Mouse (Mus musculus): ENCODE results near the gene Clpp. TPM values are rescaled to one million over a fixed set of nuclear protein-coding genes. Genes with fewer than 3 reads are reported as not detected.
A peak's percentile ranks its signal among the peaks of the same experiment; 100 is the strongest.

The Clpp gene
- total and polyA plus RNA-seq, 3 experiments: 72.1 to 155 (median 84.9) TPM

DNA sequence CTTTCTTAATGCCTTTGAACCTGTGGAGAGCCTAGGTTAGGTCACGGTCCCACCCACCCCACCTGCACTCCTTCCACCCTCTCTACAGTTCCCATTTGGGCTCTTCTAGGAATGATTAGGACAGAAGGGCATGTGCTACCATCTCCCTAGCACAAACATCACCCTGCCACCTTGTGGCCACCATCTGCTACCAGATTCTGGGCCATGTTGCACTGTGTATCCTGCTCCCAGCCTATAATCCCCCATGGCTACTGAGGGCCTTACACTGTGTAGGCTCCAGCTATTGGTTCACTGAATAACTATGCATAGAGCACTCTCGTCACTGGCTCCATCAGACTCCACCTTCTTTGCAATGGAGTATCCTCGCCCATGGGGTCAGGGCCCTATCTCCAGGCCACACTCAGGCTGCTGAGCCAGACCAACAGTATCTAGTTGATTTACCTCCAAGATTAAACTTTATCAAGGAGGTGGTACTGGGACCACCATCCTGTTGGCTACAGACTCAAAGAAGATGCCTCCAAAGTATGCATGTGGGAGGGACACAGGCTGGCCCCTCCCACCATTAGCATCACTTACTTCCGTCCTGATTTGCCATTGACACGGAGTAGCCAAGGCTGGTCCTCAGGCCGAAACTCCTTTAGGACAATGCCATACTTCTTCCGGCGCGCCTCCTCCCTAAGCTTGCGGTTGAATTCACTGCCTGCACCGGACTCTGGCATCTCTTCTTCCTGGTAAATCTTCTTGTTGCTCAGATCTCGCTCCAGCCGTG, 17.2 kb downstream of the Clpp start:
- TF ChIP-seq POLR2A (IDR thresholded peaks at IDR 0.05; ENCODE audit: insufficient read depth, low read depth, low read length) (no peak), EP300 (IDR thresholded peaks at IDR 0.05; ENCODE audit: insufficient read depth, low read depth, low read length) (no peak), CTCF (IDR thresholded peaks at IDR 0.05) (peak; percentile 36)
- H3K27ac ChIP-seq: no peak overlapping the region
- no peak for DNase-seq
- H3K4me1 ChIP-seq (ENCODE audit: control insufficient read depth, insufficient read depth, low read length): peaks cover 3% of the 10 kb centered on the region; the same call in 1 of the 2 replicates
- no peaks in the 10 kb centered on the region for H3K79me2 ChIP-seq (replicated peaks; ENCODE audit: control insufficient read depth, insufficient read depth, low read length)
- WGBS: 92% methylated on average over 13 of the region's 13 CpGs
- intact Hi-C loops (cut with DNase I): loop anchor here (10.0 kb wide), 1 partner anchor 393 kb away; the partner anchor contains the start of gene Rpl36
- H3K36me3 ChIP-seq (ENCODE audit: control insufficient read depth, insufficient read depth, low read length): no peaks in the 10 kb centered on the region
- no peak overlapping the region for H3K4me3 ChIP-seq
- H3K9ac ChIP-seq (ENCODE audit: low read depth, low read length): no peak overlapping the region
- H3K27me3 ChIP-seq (ENCODE audit: control insufficient read depth, insufficient read depth, low read length): no peaks in the 10 kb centered on the region

DNA sequence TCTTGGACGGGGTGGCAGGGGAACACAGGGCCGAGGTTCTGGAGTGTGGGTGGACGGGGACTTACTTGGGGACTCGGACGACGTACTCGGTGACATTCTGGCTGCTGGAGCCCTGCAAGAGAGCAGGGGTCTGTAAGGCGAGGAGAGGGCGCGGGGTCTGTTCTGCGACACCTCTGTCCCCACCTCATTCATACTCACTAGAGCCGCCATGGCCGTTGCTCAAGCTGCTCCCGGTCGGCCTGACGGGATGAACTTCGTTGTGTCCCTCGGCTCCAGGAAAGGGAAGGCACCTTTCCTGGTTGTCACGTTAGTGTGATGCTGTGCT, 20.8 kb downstream of the Clpp start:
- H3K79me2 ChIP-seq (replicated peaks; ENCODE audit: control insufficient read depth, insufficient read depth, low read length): no peaks in the 10 kb centered on the region
- H3K4me1 ChIP-seq (ENCODE audit: control insufficient read depth, insufficient read depth, low read length): peaks cover 3% of the 10 kb centered on the region; the same call in 1 of the 2 replicates
- no peaks in the 10 kb centered on the region for H3K36me3 ChIP-seq (ENCODE audit: control insufficient read depth, insufficient read depth, low read length)
- H3K27ac ChIP-seq: peak overlapping the region; percentile 79
- WGBS: under 1% methylated on average over 19 of the region's 19 CpGs
- peak overlapping the region; percentile 76 for H3K9ac ChIP-seq (ENCODE audit: low read depth, low read length)
- no peak for DNase-seq
- TF ChIP-seq POLR2A (IDR thresholded peaks at IDR 0.05; ENCODE audit: insufficient read depth, low read depth, low read length) (no peak), EP300 (IDR thresholded peaks at IDR 0.05; ENCODE audit: insufficient read depth, low read depth, low read length) (no peak), CTCF (IDR thresholded peaks at IDR 0.05) (no peak)
- intact Hi-C loops (cut with DNase I): loop anchor here (1.0 kb wide), 2 partner anchors 20 to 21 kb away; partner anchors contain the start of genes Clpp and Khsrp
- no peaks in the 10 kb centered on the region for H3K27me3 ChIP-seq (ENCODE audit: control insufficient read depth, insufficient read depth, low read length)
- H3K4me3 ChIP-seq: peak overlapping the region; percentile 73

DNA sequence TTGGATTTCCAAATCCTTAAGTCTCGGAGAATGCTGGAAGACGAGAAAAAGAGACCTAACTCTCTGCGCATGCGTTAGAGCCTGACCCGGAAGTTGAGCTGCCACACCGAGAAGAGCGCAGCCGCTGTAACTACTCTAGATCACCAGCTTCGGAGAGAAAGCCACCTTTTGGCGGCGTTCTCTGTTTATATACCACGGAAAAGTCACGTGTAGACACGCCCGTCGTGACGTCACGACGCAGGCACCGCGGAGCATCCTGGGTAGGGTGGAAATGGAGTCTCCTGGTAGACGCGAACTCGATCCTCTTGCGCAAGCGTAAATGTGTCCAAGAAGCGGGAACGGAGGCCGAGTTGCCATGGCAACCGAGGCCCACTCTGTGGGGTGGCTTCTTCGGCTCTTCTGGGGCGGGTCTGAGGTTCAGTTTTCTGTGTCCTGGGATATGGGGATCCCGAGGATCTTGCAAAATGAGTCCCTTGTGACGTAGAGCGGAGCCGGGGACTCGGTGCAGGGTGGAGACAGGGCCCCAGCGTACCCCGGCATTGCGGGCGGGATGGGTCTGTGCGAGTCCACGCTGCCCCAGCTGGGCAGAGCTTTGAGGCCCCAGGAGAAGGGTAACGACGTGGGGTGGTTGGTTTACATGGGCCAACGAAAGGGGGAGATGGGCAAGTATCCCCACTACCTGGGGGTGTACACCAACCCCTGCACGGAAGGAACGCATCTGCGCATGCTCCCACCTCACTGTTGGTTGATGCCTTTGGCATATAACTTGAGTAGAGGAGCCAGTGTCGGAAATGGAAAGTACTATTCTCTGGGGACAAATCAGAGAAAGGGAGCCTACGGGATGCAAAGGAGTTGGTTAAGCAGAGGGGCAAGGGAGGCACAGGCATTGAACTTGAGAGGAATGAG, 21.4 kb downstream of the Clpp start, which contains the start of the genes Gtf2f1 and Gm17949:
TSS of gene Gtf2f1 (minus strand) at position 53 of the 906 bp plus-strand sequence.
TSS of gene Gm17949 (plus strand) at position 234 of the 906 bp plus-strand sequence.
- under 1% methylated on average over 51 of the region's 51 CpGs for WGBS
- intact Hi-C loops (cut with DNase I): loop anchor here (1.0 kb wide), 2 partner anchors 20 to 21 kb away; partner anchors contain the start of genes Clpp and Khsrp
- peak; percentile 29; the same call in 1 of the 2 replicates for TF ChIP-seq CTCF (IDR thresholded peaks at IDR 0.05)
- TF ChIP-seq POLR2A (IDR thresholded peaks at IDR 0.05; ENCODE audit: insufficient read depth, low read depth, low read length): peak; percentile 100
- peak; percentile 95; the same call in 1 of the 2 replicates for TF ChIP-seq EP300 (IDR thresholded peaks at IDR 0.05; ENCODE audit: insufficient read depth, low read depth, low read length)

DNA sequence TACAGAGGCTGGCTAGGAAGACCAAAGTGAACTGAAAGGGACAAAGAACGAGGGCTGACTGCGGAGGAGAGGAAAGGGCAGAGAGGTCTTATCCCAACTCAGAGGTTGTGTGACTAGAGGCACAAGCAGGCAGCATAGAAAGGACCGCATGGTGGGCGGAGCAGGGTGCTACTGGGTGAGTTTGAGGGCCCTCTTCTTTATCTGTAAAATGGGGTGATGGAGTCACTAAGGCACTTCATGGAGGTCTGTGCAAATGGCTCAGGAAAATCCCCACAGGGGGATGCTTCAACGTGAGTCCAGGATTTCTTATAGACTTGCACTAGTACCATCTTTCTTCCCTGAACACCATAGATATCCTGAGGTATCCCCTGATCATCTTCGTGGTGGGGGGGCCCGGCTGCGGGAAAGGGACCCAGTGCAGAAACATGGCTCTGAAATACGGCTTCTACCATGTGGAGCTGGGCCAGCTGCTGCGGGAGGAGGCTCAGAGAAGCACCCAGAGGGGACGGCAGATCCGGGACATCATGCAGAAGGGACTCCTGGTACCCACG, 22.2 kb downstream of the Clpp start:
- Histone ChIP-seq H3K4me1 (ENCODE audit: control insufficient read depth, insufficient read depth, low read length) (peaks cover 3% of the 10 kb centered on the region; the same call in 1 of the 2 replicates), H3K4me3 (no peak overlapping the region), H3K27ac (no peak overlapping the region; the same call in 1 of the 2 replicates), H3K27me3 (ENCODE audit: control insufficient read depth, insufficient read depth, low read length) (no peaks in the 10 kb centered on the region), H3K9ac (ENCODE audit: low read depth, low read length) (no peak overlapping the region), H3K79me2 (replicated peaks; ENCODE audit: control insufficient read depth, insufficient read depth, low read length) (no peaks in the 10 kb centered on the region), H3K36me3 (ENCODE audit: control insufficient read depth, insufficient read depth, low read length) (no peaks in the 10 kb centered on the region)
- DNase-seq: no peak
- 72% methylated on average over 13 of the region's 13 CpGs for WGBS
- TF ChIP-seq POLR2A (IDR thresholded peaks at IDR 0.05; ENCODE audit: insufficient read depth, low read depth, low read length): no peak
- TF ChIP-seq EP300 (IDR thresholded peaks at IDR 0.05; ENCODE audit: insufficient read depth, low read depth, low read length): no peak
- no peak for TF ChIP-seq CTCF (IDR thresholded peaks at IDR 0.05)
- intact Hi-C loops (cut with DNase I): no loop called here

More for the DNA sequence above, 21.4 kb downstream of the Clpp start, which contains the start of the genes Gtf2f1 and Gm17949:
- H3K79me2 ChIP-seq (replicated peaks; ENCODE audit: control insufficient read depth, insufficient read depth, low read length): no peaks in the 10 kb centered on the region
- peaks cover 3% of the 10 kb centered on the region; the same call in 1 of the 2 replicates for H3K4me1 ChIP-seq (ENCODE audit: control insufficient read depth, insufficient read depth, low read length)
- peak within 1 kb of the TSS; percentile 86 for H3K27ac ChIP-seq
- H3K27me3 ChIP-seq (ENCODE audit: control insufficient read depth, insufficient read depth, low read length): no peaks in the 10 kb centered on the region
- H3K9ac ChIP-seq (ENCODE audit: low read depth, low read length): peak within 1 kb of the TSS; percentile 76
- peak within 1 kb of the TSS; percentile 73 for H3K4me3 ChIP-seq
- no peaks in the 10 kb centered on the region for H3K36me3 ChIP-seq (ENCODE audit: control insufficient read depth, insufficient read depth, low read length)
- DNase-seq: peak; percentile 91 to 92

DNA sequence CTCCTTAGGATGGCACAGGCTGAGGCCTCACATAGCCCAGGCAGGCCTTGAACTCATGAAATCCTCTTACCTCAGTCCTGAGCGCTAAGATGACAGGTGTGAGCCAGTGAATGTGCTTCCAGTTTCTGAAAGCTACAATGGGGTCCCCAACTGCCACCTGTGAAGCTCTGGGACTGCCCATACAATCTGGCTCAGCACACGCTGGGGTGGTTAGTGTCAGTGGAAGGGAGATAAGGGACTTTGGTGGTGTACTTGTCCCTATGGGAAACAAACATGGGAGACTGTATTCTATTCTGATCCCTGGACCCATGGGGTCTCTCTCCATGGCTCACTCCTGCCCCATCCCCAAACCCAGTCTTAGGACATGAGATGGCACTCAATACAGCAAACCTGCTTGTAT, 29.6 kb downstream of the Clpp start:
- no peak for DNase-seq
- Histone ChIP-seq H3K27ac (no peak overlapping the region), H3K79me2 (replicated peaks; ENCODE audit: control insufficient read depth, insufficient read depth, low read length) (no peaks in the 10 kb centered on the region), H3K9ac (ENCODE audit: low read depth, low read length) (no peak overlapping the region), H3K27me3 (ENCODE audit: control insufficient read depth, insufficient read depth, low read length) (no peaks in the 10 kb centered on the region), H3K4me1 (ENCODE audit: control insufficient read depth, insufficient read depth, low read length) (no peaks in the 10 kb centered on the region), H3K36me3 (ENCODE audit: control insufficient read depth, insufficient read depth, low read length) (no peaks in the 10 kb centered on the region), H3K4me3 (no peak overlapping the region)
- TF ChIP-seq POLR2A (IDR thresholded peaks at IDR 0.05; ENCODE audit: insufficient read depth, low read depth, low read length) (no peak), CTCF (IDR thresholded peaks at IDR 0.05) (no peak), EP300 (IDR thresholded peaks at IDR 0.05; ENCODE audit: insufficient read depth, low read depth, low read length) (no peak)
- intact Hi-C loops (cut with DNase I): no loop called here
- 79% methylated on average over 2 of the region's 2 CpGs for WGBS
